Mouse (Mus musculus) erythroblast, adult 5-6 weeks (primary cell): Measurements from ENCODE around the gene B3gat1. TPM values are rescaled to one million over a fixed set of nuclear protein-coding genes. Genes with fewer than 3 reads are reported as not detected.

Source experiments
- ATAC-seq: replicated peaks from 2 replicates; pipeline ENCODE4 v1.8.0; 2016; ENCODE audit warnings: moderate number of reproducible peaks, mild to moderate bottlenecking, moderate TSS enrichment, inconsistent platforms; ENCODE audit not compliant: poor library complexity, low FRiP score, severe bottlenecking
- total RNA-seq, 2 experiments: library from RNA; stranded (forward) in 1 of 2; stranded (reverse) in 1 of 2; fragments of 150-400 nt in 1 of 2; fragments of 200-764, 138-1000 nt in 1 of 2; gene quantifications; 2 replicates each; pipeline versions ENCODE4 v1.2.3 to v1.2.4; 2015 to 2017; ENCODE audit warnings: low replicate concordance in 2 of 2

B3gat1 gene
- total RNA-seq (2015; ENCODE audit: low replicate concordance) = not detected in 2 replicates
- not detected in 2 replicates for total RNA-seq (2017; ENCODE audit: low replicate concordance)

DNA sequence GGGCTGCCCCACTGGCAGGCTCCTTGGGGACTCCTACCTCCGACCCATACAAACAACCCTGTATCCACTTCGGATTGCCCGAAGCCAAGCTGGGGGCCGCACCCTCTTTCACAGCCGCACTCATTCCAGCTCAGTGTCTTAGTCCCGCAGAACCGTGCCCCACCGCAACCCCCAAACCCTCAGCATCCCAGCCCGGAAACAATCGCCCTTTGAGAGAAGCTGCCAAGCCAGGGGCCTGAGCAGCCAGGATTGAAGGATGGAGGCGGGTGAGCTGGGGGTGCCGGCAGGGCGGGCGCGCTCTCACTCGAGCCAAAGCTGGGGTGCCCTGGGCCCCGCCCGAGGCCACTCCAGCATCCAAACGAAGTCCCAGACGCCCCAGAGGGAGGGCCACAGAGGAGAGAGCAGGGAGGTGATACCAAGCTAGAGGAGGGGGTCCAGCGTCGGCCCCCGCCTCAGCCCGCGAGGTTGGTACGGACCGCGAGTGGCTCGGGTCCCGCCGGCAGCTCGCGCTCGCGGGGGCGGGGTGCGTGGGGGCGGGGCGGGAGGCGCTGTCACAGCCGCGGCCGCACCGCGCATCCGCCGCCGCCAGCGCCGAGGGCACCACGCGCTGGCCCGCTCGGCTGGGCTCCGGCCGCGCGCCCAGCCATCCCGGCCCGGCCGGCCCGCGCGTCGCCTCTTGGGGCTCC lies at the start of gene B3gat1:
B3gat1 (plus strand) TSS at position 523 of the 686 bp plus-strand sequence.
- ATAC-seq = no peak

DNA sequence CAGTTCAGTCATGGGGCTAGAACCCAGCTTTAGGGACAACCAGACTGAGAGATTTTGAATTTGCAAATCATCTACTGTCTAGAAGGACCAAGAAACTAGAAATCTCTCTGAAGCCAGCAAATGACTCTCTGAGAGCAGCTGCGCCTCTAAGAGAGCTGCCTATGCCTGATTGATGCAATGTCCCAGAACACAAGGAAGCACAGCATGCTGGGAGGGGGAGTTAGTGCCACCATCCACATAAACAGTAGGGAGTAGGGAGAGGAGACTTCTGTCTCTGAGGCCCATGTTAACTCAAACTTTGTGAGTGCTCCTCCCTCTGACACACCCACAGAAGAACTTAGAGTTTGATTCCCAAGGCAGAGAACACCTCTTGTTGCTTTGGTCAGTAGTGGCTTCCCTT lies 44.4 kb upstream of the B3gat1 start:
- ATAC-seq = no peak

DNA sequence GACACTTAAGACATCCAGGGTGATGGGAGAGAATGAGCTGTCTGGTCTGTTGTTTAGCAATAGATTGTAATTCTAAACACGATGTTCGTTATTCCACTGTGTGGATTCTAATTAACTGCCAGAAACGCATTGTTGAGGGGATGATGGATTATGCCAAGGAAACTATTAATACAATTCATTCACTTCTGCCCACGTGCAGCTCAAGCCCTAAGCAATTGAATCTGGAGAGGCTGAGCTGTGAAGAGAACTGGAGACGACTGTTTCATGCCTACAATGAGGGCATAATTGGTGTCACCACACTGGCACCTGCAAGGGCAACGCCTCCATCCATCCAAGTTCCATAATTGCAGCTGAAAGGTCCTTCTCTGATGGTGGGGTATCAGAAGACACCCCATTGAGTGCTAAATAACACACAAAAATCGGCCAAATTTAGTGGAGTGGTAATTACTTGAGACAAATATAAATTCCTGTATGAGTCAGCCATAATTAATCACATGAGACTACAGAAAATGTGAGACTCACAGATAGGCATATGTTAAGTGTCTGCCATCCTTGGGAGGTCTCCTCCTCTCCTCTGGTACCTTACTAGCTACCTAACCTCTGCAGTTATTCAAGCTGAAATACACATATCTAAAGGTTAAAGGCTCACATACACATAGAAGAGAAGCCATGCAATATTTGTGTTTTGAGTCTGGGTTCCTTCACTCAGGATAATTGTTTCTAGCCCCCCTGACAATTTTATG lies 43.4 kb upstream of the B3gat1 start:
- no peak for ATAC-seq

DNA sequence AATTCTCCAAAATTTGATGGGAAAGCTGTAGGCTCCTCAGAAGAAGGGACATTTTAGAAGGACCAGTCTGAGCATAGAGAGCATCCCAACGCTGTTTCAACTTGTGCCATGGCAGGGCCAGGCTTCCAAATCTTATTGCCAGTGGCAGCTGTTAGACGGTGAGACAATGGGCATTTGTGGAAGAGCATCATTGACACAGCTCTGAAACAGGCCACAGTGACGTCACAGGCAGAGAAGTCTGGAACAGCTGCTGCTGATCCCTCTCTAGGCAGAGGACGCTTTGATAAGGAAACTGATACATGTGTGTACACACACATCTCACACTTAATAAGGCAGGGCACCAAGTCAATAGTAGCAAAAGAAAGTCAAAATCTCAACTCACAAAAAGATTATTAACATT lies 40.9 kb upstream of the B3gat1 start:
- ATAC-seq = no peak

DNA sequence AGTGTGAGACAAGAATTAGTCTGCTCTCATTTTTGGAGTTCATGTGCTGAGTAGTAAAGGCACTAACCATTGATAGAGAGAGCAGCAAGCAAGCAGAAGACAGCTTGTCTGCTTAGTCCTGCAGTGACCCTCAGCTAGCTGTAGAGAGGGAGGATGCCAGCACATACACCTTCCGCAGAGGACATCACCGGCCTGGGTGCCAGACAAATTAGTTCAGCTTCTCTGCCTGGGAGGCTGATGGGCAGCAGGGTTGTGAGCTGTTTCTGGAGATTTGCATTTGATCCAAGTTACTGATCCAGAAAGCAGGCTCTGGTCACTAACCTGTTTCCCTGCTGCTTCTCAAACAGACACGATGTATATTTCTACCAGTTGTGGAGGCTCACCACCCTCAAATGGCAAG lies 38.9 kb upstream of the B3gat1 start:
- no peak for ATAC-seq

DNA sequence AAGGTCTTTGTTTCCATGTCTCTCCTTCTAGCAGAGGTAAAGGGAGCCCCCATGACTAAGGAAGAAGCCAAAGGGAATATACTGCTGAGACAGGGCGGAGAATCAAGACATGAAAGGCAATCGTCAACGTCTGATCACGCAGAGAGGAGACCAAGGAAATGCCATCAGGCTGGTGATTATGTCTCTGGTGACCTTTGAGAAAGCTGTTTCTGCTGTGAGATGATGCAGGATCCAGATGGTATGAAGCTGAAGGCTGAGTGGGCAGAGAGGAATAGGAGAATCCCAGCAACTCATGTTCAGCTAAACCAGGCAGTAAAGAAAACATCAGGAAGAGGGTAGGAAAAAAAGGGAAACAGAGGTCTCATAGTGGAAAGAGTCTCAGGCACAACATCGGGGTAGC lies 38.4 kb upstream of the B3gat1 start:
- no peak for ATAC-seq

DNA sequence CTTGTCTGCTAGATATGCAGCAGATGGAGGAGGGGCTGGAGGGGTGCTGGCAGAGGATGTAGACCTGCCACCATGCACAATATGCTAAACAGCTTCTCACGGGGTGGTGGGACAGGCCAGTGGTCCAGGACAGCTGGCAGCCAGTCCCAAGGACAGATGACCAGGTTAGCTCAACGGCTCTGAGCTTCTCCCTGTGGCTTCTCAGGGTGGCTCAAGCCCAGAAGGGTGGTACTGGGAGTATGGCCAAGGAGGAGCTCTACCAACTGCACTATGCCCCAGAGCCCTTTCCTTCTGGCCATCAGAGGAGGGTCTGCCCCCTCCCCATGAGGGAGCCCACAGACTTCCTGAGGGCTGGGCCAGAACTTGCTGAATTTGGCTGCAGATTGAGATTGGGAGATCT lies 35.2 kb upstream of the B3gat1 start:
- ATAC-seq = no peak

DNA sequence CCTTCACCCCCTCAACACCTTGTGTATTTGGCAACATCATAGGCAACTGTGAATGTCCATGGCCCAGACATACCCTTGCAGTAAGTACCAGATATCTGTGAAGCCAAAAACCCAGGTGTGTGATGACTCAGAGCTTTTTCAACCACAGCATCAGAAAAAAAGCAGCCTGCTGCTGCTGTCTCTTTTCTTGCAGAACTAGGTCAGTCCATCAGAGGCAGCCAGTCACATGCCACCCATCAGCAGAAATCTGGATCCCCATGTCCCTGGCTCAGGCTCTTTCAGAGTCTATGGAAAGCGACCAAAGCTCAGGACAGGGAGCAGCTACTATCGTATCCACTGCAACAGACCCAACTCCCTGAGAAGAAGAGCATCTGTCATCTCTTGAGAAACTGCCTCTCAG lies 33.2 kb upstream of the B3gat1 start:
- no peak for ATAC-seq

DNA sequence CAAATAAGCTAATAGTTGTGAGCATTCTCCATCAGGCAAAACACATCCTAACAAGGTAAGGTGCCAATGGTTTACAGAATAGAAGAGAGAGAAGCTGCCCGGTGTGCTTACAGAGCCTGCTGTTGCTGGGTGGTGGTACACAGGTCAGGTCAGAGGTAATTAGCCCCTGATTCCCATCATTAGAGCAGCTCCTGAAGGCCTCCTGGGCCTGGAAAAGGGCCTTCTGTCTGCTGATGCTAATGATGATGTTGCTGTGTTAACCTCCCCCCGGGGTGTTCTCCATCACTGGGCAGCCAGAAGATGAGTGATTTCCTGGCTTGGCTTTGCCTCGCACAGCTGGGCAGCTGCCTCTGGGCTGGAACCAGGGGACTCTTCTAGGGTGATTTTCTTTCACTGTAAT lies 15.1 kb upstream of the B3gat1 start:
- no peak for ATAC-seq

DNA sequence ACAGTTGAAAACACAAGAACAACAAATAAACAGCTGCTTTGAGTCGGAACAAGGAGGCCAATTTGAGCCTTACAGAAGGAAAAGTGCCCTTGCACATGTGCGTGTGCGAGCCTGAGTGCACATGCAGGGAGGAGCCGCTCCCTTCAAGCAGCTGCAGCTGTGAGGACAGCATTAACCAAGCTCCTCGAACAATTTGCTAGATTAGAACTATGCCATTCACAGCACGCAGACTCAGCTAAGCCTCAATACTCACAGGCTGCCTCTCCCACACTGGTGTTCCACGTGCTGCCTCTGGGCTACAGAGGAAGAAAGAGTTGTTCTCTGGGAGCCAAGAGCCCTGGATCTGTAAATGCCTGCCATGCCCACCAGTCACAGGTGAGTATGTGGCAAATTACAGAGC lies 11.8 kb upstream of the B3gat1 start:
- no peak for ATAC-seq

DNA sequence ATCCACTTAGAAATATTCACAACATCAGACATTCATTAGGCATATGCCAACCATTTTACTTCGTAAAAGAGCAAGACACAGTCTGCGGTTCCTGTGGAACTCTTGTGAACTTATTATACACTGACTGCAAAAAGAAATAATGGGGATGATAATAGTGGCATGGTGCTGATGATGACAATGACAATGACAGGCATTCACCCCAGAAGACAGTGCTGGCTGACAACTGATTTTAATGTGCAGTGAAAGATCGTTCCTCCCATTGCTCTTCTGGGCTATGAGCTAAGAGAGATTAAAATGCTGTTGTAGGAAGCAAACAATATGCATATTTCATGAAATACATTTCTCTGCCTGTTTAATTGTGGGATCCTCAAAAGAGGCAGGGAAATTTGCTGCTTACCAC lies 7.8 kb upstream of the B3gat1 start:
- ATAC-seq = no peak

DNA sequence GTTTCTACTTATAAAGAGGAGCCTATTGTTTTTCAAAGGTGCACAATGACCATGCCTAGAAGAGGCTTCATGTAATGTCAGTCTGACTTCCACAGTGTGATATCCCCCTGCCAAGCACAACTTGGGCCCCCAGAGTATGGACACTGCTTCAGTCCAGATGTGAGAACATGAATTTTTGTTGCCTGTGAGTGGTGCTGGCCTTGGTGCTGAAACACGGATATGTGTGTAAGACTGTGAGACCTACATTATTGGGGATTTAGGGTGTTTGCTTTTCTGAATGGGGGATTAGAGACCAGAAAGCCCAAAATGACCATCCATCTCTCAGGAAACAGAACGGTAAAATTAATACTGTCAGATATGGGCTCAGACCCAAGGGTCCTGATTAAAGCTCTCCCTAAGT lies 6.1 kb upstream of the B3gat1 start:
- no peak for ATAC-seq

DNA sequence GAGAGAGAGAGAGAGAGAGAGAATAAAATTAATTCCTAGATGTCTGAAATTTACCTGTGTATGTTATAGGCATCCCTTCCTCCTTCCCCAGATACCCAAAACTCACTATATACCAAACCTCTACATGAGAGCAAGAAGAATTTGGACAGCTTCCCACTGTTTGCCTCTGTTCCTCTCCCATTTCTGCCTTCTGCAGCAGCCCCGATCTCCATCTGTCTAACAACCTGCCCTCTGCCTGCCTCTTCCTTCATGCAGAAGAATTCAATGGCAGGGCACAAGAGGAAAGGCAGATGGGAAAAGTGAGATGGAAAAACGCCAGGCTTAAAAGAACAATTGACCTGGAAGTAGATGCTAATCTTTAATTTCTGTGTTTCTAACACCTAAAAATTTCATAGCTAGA lies 5.0 kb upstream of the B3gat1 start:
- ATAC-seq = no peak

DNA sequence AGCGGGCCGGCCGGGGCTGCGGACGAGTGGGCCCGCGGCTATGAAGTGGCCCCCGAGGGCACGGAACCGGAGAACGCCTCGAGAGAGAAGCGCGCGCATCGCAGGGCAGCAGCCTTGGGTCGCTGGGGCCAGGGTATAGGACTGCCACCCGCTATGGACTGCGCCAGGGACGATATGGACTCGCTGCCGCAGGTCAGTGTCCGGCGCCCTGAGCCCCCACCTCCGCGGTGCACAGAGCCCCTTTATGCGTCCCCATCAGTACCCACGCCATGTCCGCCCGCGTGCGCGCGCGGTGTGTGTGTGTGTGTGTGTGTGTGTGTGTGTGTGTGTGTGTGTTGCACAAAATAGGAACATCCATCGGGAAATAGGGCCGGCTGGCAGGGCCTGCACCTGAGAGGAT lies 458 bp downstream of the B3gat1 start:
- ATAC-seq = no peak

DNA sequence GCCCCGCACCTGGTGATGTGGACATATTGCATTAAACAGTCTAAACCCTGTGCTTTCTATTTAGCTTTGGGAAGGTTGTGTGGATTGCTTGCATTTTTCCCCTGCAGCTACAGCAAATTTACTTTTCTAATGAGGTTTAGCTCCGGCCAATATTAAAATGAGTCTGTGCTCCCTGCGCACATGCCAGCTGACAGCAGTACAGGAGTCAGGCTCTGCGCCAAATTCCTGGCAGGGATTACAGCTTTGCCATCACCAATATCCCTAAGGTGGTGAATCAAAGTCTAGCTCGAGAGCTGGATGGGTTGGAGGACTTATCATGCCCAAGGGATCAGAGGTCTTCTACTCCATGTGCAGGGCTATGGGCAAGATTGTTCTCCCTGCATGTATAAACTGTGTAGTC lies 3.6 kb downstream of the B3gat1 start:
- no peak for ATAC-seq

DNA sequence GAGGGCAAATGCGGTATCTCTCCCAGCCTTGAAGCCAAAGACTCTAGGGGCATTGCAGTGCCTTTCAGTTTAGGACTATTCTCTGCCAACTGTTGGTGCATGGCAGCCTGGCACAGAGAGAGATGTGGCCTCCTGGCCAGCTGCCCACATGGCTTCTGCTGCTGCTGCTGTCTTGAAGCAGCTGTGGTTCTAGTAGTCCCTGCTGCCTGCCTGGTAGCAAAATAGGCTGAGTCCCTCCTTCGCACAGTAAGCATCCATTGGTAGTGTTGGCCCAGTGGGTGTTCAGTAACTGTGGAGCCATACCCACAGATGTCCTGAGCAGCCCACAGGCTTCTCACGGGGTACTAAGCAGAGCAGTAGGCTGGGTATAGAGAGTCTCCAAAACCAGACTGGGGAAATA lies 9.3 kb downstream of the B3gat1 start:
- no peak for ATAC-seq

DNA sequence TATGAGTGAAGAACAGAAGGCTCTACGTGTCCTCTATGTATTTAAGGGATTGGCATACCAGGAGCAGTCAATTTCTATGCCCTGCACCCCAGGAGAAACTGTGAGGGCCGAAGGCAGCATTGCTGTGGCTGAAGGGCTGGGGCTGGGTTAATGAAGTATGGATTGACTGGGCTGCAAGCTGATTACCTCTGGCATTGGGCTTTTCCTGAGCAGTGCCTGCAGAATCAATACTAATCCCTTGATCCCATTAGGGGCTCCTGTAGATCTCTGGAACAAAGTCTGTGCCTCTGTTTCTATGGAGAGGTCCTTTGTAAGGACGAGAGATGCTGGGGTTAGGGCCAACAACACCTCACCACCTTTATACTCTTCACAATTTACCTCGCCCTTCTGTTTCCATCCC lies 13.6 kb downstream of the B3gat1 start:
- no peak for ATAC-seq

DNA sequence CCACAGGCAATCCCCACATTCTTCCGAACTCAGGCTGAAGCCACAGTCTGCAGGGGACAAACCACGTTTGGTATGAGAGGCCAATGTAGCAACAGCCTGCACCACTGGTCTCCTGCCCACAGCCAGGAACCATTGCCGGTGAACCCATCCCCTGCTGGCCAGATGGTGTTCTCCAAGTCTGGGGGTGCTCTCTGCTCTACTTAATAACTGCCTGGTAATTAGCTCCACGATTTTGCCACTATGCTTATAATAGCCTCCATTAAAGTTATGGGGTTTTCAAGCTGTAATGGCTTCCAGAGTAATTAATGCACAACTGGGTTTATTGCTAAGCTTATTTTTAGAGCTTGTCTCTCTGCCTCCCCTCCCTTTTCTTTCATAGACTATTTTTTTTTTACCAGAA lies 15.4 kb downstream of the B3gat1 start:
- ATAC-seq = no peak

DNA sequence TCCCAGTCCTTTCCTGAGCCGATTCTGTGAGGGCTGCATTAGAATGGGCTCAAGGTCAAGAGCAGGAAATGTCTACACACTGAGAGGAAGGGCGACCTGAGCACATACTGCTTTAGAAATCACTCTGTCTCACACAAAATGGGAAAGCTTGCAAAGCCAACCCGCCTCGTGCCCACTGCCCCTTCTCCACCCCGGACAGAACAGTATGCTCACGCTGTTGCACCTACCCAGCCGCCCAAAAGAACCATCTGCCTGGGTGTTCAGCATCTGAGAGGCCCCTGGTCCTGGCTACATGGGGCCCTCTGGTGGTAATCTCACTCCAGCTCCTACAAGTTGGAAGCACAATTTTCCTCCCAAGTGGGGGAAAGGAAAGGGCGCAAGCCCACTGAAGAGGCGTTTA lies 26.6 kb downstream of the B3gat1 start:
- ATAC-seq = no peak

DNA sequence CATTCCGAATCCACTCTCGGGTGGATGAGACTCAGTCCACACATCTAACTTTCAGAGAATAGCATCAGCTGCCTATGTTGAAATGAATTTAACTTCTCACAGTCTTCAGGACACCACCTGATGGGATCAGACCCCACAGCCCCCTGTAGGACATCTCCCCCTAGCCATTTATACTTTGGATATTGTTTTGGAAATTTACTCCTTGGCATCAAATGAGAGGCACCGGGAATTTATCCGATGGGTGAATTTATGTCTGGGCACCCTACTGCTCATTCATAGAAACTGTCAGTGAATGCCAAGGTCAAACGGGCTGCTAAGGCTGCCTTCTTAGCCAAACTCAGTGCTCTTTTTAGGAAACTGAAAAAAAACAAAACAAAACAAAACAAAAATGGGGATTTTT lies 27.0 kb downstream of the B3gat1 start:
- no peak for ATAC-seq

DNA sequence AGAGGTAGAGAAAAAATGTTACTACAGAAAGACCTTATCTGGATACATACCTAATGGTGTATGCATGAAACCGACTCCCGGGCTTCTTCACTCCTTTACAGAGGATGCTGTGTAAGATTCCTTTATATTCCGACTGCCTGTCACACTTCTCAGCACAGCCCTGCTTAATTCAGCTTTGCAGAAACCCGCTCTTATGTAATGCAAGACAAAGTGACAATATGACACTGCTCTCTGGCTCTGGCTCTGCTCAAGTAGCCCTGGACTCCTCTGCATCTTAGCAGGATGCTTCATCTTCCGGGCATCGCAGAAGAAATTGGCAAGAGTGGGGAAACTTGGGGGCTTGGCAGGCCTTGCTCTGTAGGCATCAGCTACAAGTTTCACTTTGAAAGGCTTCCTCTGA lies 28.9 kb downstream of the B3gat1 start:
- ATAC-seq = no peak

DNA sequence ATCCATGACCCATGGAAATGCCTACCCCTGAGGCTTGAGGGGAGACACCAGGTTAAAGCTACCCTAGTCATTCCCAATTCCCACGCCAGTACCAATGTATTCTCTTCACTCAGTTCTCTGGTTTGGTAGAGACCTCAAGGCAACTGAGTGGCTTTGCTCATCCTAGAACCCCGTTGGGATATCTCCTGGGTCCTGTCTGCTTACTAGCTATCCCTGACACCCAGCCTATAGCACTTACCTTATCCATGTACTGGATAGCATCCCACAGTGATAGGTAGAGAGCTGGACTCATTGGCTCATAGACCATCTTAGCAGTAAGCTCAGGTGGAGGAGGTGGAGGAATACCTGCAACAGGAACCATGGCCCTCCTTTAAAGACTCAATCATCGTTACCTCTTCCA lies 34.7 kb downstream of the B3gat1 start:
- no peak for ATAC-seq
